Mouse (Mus musculus) frontal cortex, adult (tissue): ENCODE data around the gene Cyp2c69.
"Not testable (repeated sequence)": the region's sequence is repeated elsewhere in the genome, so short reads cannot be mapped to it uniquely, and the experiment has no call there.

Source experiments
- ATAC-seq: cut with Nextera tagmentation; 2 replicates; pipeline ENCODE4 v1.9.2; 2017; ENCODE audit warnings: mild to moderate bottlenecking, moderate library complexity, mixed read lengths; ENCODE audit not compliant: low TSS enrichment

Gene Cyp2c69

GRCm38 (mm10) chr19:39886699-39887098 lies at the start of gene Cyp2c69:
Gene Cyp2c69 (minus strand): TSS chr19:39886799.
- ATAC-seq, result not testable (repeated sequence)

DNA sequence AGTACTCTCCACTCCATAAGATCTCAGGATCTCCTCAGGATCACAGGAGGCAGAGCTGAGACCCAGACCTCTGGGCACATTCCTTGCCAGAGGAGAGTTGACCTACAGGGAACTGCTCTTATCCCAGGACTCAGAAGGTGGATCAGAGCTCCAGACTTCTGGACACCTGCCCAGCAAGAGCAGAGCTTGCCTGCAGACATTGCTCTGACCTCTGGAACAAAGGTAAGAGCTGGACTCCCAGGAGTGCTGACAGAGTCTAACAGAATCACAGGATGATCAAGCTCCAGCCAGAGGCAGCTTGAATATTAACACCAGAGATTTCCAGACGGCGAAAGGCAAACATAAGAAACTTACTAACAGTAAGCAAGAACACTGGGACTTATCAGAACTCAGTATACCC lies 48.8 kb upstream of the Cyp2c69 start:
- ATAC-seq, result no peak

DNA sequence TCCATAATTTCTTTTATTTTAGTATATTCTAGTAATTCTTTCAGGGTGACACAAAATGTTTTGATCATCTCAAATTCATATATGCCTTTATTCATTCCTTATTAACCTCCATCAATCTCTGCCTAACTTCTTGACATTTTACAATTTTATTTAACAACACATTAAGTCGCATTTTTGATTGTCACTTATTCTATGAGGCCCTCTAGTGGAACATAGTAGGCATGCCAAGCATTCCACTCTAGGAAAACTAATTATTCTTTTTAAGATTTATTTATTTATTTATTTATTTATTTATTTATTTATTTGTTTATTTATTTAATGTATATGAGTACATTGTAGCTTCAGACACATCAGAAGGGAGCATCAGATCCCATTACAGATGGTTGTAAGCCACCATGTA lies 43.4 kb upstream of the Cyp2c69 start:
- ATAC-seq, result no peak

DNA sequence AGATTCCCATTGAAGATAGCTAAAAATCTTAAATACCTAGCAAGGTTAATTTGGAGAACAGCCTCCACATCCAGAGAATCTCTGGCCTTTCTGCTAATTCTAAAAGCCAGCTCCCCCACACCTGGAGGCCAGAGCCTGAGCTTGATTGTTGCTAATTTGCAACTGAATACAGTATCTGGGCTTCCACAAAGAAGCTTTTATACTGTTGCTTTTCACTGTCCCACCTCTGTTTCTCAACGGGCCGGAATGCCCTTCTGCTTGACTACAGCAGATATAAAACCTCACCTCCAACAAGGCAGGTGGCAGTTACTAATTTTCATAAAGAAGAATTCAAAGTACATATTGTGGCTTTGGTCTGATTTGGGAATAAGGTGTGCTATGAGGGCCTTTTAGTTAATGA lies 15.1 kb upstream of the Cyp2c69 start:
- ATAC-seq, result no peak

DNA sequence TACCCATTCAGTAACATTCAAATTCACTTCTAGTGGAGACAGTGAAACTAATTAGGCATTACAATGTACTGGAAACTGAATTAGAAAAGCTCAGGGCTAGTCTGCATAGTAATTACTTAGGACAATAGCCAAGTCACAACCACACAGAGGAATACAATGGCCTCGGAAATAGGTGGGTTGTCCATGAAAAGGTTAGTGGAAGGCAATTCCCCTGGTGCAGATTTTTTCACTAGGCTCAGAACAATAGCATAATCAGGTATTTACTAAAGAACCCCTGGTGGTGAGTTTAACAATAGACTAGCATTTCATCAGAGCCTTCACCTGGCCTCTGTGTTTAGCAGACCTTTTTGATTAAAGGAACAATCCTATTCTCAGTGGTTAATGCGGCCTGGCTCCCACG lies 3.5 kb upstream of the Cyp2c69 start:
- not testable (repeated sequence) for ATAC-seq

DNA sequence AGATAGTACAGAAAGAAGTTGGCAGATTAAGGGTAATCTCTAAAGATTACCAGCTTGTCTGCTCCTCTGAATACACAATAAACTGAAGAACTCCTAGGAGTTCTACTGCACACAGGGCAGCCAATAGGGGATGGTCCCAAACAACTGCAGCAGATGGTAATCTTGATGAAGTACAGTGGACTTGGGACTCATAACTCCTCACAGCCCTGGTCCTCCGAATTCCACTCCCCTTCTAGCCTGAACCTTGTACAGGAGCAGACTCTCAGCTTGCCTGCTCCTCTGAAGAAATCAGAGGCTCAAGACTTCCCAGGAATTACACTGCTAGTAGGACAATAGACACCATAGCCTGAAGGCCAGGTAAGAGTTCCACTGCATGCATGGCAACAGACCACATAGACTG lies 20.5 kb downstream of the Cyp2c69 start:
- no peak for ATAC-seq

DNA sequence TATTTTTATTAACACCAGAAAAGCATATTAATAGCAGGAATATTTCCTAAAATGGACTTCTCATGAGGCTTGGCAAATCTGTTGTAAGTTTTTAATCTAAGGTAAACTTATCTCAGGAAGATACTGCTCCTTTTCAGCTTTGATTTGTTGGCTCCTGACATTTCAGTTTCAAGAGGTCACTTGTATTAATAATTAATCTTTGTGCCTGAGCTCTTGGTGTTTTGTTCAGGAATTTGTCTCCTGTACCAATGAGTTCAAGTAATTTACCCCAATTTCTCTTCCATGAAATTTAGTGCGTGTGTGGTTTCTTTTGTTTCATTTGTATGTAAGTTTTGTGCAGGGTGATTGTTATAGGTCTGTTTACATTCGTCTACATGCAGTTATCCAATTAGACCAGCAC lies 65.7 kb downstream of the Cyp2c69 start:
- not testable (repeated sequence) for ATAC-seq

DNA sequence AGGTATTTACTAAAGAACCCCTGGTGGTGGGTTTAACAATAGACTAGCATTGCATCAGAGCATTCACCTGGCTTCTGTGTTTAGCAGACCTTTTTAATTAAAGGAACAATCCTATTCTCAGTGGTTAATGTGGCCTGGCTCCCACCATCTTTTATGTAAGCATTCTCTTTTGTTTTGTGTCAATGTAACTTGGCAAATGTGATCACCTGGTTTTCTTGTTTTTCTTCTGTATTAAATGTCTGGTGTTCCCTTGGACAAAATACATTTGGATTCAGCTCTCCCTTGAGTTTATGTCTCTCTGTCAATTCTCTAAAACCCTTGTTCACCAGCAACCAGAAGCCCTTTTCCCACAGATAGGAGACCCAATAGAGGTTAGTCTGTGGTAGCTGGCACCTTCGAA lies 70.2 kb downstream of the Cyp2c69 start:
- ATAC-seq, result not testable (repeated sequence)

DNA sequence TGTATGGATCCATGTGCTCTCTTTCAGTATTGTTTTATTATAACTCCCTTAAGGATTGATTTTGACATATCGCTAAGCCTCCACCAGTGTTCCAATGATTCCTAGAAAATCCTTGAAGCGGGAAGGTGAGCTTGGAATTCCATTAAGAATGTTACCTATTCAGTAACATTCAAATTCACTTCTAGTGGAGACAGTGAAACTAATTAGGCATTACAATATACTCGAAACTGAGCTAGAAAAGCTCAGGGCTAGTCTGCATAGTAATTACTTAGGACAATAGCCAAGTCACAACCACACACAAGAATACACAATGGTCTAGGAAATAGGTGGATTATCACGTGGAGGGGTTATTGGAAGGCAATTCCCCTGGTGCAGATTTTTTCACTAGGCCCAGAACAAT lies 70.6 kb downstream of the Cyp2c69 start:
- ATAC-seq, result not testable (repeated sequence)

GRCm38 (mm10) chr19:39812714-39813113 lies 73.9 kb downstream of the Cyp2c69 start, which contains the start of gene Cyp2c40:
Gene Cyp2c40 (minus strand): TSS chr19:39812814.
- ATAC-seq, result not testable (repeated sequence)
